Mouse (Mus musculus) embryonic facial prominence, embryonic 13.5 days (tissue): ENCODE data around the gene Abcg1. TPM values are rescaled to one million over a fixed set of nuclear protein-coding genes. Genes with fewer than 3 reads are reported as not detected.

ENCODE experiments used
- ATAC-seq: fragments of 200-750 bp; cut with Nextera tagmentation; 2 replicates; pipeline ENCODE4 v1.8.0; 2017; ENCODE audit warnings: low read depth; ENCODE audit not compliant: insufficient number of reproducible peaks, insufficient read depth, low FRiP score, low TSS enrichment
- H3K27ac ChIP-seq: fragments of 300-500 bp; sonication (generic); 2 replicates; pipeline ENCODE4 v1.5.1; 2015; ENCODE audit warnings: moderate library complexity, mild to moderate bottlenecking, inconsistent platforms
- H3K27me3 ChIP-seq: fragments of 300-500 bp; sonication (generic); 2 replicates; pipeline ENCODE4 v1.6.1; 2015; ENCODE audit warnings: mild to moderate bottlenecking, inconsistent platforms
- H3K36me3 ChIP-seq: fragments of 300-500 bp; sonication (generic); 2 replicates; pipeline ENCODE4 v1.6.1; 2015; ENCODE audit warnings: mild to moderate bottlenecking, inconsistent platforms
- H3K4me1 ChIP-seq: fragments of 300-500 bp; sonication (generic); 2 replicates; pipeline ENCODE4 v1.6.1; 2015; ENCODE audit warnings: inconsistent platforms
- H3K4me2 ChIP-seq: fragments of 300-500 bp; sonication (generic); 2 replicates; pipeline ENCODE4 v1.6.1; 2015; ENCODE audit warnings: moderate library complexity, mild to moderate bottlenecking, inconsistent platforms
- H3K4me3 ChIP-seq: fragments of 300-500 bp; sonication (generic); 2 replicates; pipeline ENCODE4 v1.5.1; 2015; ENCODE audit warnings: mild to moderate bottlenecking, inconsistent platforms
- H3K9ac ChIP-seq: fragments of 300-500 bp; sonication (generic); 2 replicates; pipeline ENCODE4 v1.6.1; 2015; ENCODE audit warnings: mild to moderate bottlenecking, inconsistent platforms
- H3K9me3 ChIP-seq: fragments of 300-500 bp; sonication (generic); 2 replicates; pipeline ENCODE4 v1.6.1; 2016; ENCODE audit warnings: inconsistent platforms
- WGBS: fragments of 180-500 bp; shearing (Covaris S2); methylation state at CpG from one replicate; pipeline ENCODE4 v1.1.7; 2015; ENCODE audit warnings: mixed read lengths; 5-methylcytosine and 5-hydroxymethylcytosine counted together
- polyA plus RNA-seq: library from polyadenylated mRNA; unstranded; fragments of >200 nt; fragmentation: Nextera tagmentation; extraction: Ambion mirVana; gene quantifications from 2 replicates; pipeline ENCODE4 v1.2.1, GENCODE M21; 2015

Gene Abcg1
- polyA plus RNA-seq, 1 experiment from 2014 or later: 14.2 TPM

GRCm38 (mm10) chr17:31028821-31029370 lies 28.6 kb upstream of the Abcg1 start:
- Histone ChIP-seq H3K4me1 (peaks cover 5% of the 10 kb centered on the region; the same call in 1 of the 2 replicates), H3K4me3 (no peak overlapping the region), H3K9ac (no peak overlapping the region), H3K4me2 (no peak overlapping the region), H3K27ac (no peak overlapping the region), H3K27me3 (no peaks in the 10 kb centered on the region), H3K36me3 (no peaks in the 10 kb centered on the region), H3K9me3 (peaks cover 7% of the 10 kb centered on the region; the same call in 1 of the 2 replicates)
- WGBS: 65% methylated on average over 9 of the region's 9 CpGs
- ATAC-seq: no peak

DNA sequence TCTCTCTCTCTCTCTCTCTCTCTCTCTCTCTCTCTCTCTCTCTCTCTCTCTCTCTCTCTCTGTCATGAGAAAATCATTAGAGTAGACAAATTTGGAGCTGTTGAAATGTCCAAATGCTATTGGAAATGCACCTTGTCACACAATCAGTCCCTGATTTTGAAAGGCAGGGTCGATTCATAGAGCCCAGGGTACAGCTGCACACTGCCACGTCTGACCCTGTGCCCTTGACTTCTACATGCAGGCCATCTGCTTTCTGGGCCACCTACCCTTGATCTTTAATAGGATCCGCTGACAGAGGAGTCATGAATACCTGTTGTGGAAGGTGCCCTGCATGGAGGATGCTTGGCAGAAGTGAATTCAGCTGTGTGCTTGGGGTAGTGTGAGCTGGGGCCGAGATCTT lies 28.1 kb upstream of the Abcg1 start:
- Histone ChIP-seq H3K9me3 (peaks cover 7% of the 10 kb centered on the region; the same call in 1 of the 2 replicates), H3K27ac (no peak overlapping the region), H3K36me3 (no peaks in the 10 kb centered on the region), H3K4me3 (no peak overlapping the region), H3K4me1 (peaks cover 8% of the 10 kb centered on the region; the same call in 1 of the 2 replicates), H3K9ac (no peak overlapping the region), H3K4me2 (no peak overlapping the region), H3K27me3 (no peaks in the 10 kb centered on the region)
- ATAC-seq: no peak
- 74% methylated on average over 4 of the region's 4 CpGs for WGBS

DNA sequence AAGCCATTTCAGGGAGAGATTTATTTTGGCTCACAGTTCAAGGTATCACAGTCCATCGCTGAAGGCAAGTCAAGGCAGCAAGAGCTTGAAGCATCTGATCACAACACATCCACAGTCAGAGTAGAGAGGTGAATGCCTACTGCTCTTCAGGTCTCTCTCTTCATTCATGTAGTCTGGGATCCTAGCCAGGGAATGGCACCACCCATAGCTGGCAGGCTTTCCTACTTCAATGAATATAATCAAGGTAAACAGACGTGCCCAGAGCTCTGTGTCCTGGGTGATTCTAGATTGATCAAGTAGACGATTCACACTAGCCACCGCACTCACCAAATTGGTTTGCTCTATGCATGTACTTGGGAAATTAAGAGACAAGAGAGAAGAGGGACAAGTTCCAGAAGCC lies 25.1 kb upstream of the Abcg1 start:
- WGBS: 92% methylated on average over 4 of the region's 4 CpGs
- Histone ChIP-seq H3K4me3 (no peak overlapping the region), H3K27ac (no peak overlapping the region), H3K4me1 (peaks cover 18% of the 10 kb centered on the region), H3K4me2 (no peak overlapping the region), H3K9ac (no peak overlapping the region), H3K27me3 (no peaks in the 10 kb centered on the region), H3K36me3 (no peaks in the 10 kb centered on the region), H3K9me3 (peaks cover 7% of the 10 kb centered on the region; the same call in 1 of the 2 replicates)
- no peak for ATAC-seq

GRCm38 (mm10) chr17:31033251-31033650 lies 24.2 kb upstream of the Abcg1 start:
- no peaks in the 10 kb centered on the region for H3K36me3 ChIP-seq
- H3K9me3 ChIP-seq: peaks cover 7% of the 10 kb centered on the region; the same call in 1 of the 2 replicates
- H3K27ac ChIP-seq: no peak overlapping the region; the same call in 1 of the 2 replicates
- no peaks in the 10 kb centered on the region for H3K27me3 ChIP-seq
- H3K4me2 ChIP-seq: no peak overlapping the region
- H3K4me3 ChIP-seq: no peak overlapping the region
- peaks cover 24% of the 10 kb centered on the region for H3K4me1 ChIP-seq
- WGBS: 53% methylated on average over 2 of the region's 2 CpGs
- no peak overlapping the region for H3K9ac ChIP-seq
- ATAC-seq: no peak

DNA sequence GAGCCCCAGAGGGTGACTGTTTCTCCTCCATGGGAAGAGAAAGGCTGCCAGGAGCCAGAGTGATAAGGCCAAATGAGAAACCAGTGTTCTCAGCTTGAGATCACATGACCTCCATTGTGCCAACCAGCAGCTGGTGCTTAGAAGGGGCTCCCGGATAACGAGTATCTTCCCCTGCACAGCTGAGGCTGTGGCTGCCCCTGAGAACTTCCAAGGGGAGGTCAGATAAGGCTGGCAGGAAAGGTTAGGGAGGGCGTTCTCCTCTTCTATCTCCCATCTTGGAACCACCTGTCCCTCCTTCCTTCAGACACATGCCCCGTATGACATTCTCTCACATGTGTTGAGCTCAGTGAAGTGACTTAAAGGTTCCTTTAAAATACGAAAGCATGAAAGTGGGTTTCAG lies 23.3 kb upstream of the Abcg1 start:
- Histone ChIP-seq H3K4me3 (no peak overlapping the region), H3K27me3 (no peaks in the 10 kb centered on the region), H3K4me1 (peaks cover 24% of the 10 kb centered on the region), H3K27ac (no peak overlapping the region), H3K9me3 (peaks cover 7% of the 10 kb centered on the region; the same call in 1 of the 2 replicates), H3K4me2 (no peak overlapping the region), H3K36me3 (no peaks in the 10 kb centered on the region), H3K9ac (no peak overlapping the region)
- no peak for ATAC-seq
- 54% methylated on average over 5 of the region's 5 CpGs for WGBS

GRCm38 (mm10) chr17:31034674-31035356 lies 22.7 kb upstream of the Abcg1 start:
- Histone ChIP-seq H3K4me2 (no peak overlapping the region), H3K9me3 (peaks cover 7% of the 10 kb centered on the region; the same call in 1 of the 2 replicates), H3K27me3 (no peaks in the 10 kb centered on the region), H3K36me3 (no peaks in the 10 kb centered on the region), H3K4me3 (no peak overlapping the region), H3K4me1 (peaks cover 24% of the 10 kb centered on the region), H3K27ac (no peak overlapping the region), H3K9ac (no peak overlapping the region)
- no peak for ATAC-seq
- WGBS: 83% methylated on average over 9 of the region's 9 CpGs

GRCm38 (mm10) chr17:31036168-31036876 lies 21.2 kb upstream of the Abcg1 start:
- H3K4me2 ChIP-seq: no peak overlapping the region
- no peak overlapping the region for H3K4me3 ChIP-seq
- peaks cover 7% of the 10 kb centered on the region; the same call in 1 of the 2 replicates for H3K9me3 ChIP-seq
- H3K27me3 ChIP-seq: no peaks in the 10 kb centered on the region
- 74% methylated on average over 22 of the region's 22 CpGs for WGBS
- H3K9ac ChIP-seq: no peak overlapping the region
- no peak for ATAC-seq
- no peaks in the 10 kb centered on the region for H3K36me3 ChIP-seq
- H3K4me1 ChIP-seq: peaks cover 24% of the 10 kb centered on the region
- H3K27ac ChIP-seq: 0 out of 2 replicates have a peak overlapping the region, but pooled peaks have one; percentile 11

DNA sequence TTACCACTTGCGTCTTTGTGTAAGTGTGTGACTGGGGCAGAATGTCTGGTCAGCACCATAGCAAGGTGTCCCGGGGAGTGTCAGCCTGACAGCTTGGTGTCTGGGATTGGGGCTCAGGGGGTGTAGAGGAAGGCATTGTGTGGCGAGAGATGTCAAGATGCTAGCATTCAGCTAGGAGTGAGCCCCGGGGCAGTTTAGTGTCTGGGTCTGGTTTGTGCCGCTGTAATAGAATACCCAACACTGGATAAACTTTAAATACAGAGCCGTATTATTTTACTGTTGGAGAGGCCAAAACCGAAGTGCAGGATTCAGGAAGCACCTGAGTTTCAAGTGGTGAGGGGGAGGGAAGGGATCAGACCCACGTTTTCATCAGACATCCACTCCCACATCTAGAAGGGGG lies 20.1 kb upstream of the Abcg1 start:
- no peak overlapping the region for H3K27ac ChIP-seq
- WGBS: 24% methylated on average over 8 of the region's 8 CpGs
- ATAC-seq: no peak
- H3K27me3 ChIP-seq: no peaks in the 10 kb centered on the region
- H3K4me1 ChIP-seq: peaks cover 24% of the 10 kb centered on the region
- H3K4me3 ChIP-seq: no peak overlapping the region
- no peaks in the 10 kb centered on the region for H3K36me3 ChIP-seq
- peaks cover 3% of the 10 kb centered on the region; the same call in 1 of the 2 replicates for H3K9me3 ChIP-seq
- no peak overlapping the region for H3K9ac ChIP-seq
- H3K4me2 ChIP-seq: no peak overlapping the region

GRCm38 (mm10) chr17:31038381-31038780 lies 19.1 kb upstream of the Abcg1 start:
- no peaks in the 10 kb centered on the region for H3K36me3 ChIP-seq
- H3K9ac ChIP-seq: no peak overlapping the region
- H3K4me2 ChIP-seq: no peak overlapping the region
- H3K27ac ChIP-seq: no peak overlapping the region
- no peaks in the 10 kb centered on the region for H3K27me3 ChIP-seq
- 69% methylated on average over 4 of the region's 4 CpGs for WGBS
- ATAC-seq: no peak
- peaks cover 24% of the 10 kb centered on the region for H3K4me1 ChIP-seq
- no peak overlapping the region for H3K4me3 ChIP-seq
- no peaks in the 10 kb centered on the region for H3K9me3 ChIP-seq

GRCm38 (mm10) chr17:31039626-31040025 lies 17.8 kb upstream of the Abcg1 start:
- no peaks in the 10 kb centered on the region for H3K36me3 ChIP-seq
- no peak overlapping the region for H3K4me3 ChIP-seq
- no peak overlapping the region for H3K9ac ChIP-seq
- no peak for ATAC-seq
- 53% methylated on average over 7 of the region's 7 CpGs for WGBS
- H3K9me3 ChIP-seq: no peaks in the 10 kb centered on the region
- H3K27me3 ChIP-seq: no peaks in the 10 kb centered on the region
- no peak overlapping the region for H3K27ac ChIP-seq
- H3K4me2 ChIP-seq: no peak overlapping the region
- H3K4me1 ChIP-seq: peaks cover 18% of the 10 kb centered on the region

DNA sequence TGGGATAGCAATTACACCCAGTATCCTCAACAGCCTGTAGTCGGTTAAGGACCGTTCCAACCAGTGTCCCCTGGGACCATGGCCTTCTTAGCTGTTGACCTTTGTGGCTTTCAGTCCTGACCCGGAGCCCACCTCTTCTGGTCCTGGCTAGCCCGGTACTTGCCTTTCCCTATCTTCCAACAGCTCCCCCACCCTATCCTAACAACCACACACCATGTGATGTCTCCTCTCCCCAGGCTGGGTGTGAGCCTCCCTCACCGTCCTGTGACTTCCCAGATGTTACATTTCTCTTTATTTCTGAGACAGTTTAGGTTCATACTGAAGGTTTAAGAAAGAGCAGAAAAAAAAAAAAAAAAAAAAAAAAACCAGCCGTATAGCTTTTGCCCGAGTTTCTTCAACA lies 17.1 kb upstream of the Abcg1 start:
- Histone ChIP-seq H3K36me3 (no peaks in the 10 kb centered on the region), H3K27me3 (no peaks in the 10 kb centered on the region), H3K27ac (no peak overlapping the region), H3K4me3 (no peak overlapping the region), H3K9ac (no peak overlapping the region), H3K4me2 (no peak overlapping the region), H3K4me1 (peaks cover 18% of the 10 kb centered on the region), H3K9me3 (no peaks in the 10 kb centered on the region)
- ATAC-seq: no peak
- WGBS: 58% methylated on average over 7 of the region's 7 CpGs

GRCm38 (mm10) chr17:31042751-31043150 lies 14.7 kb upstream of the Abcg1 start:
- Histone ChIP-seq H3K4me3 (no peak overlapping the region), H3K9ac (no peak overlapping the region), H3K4me2 (no peak overlapping the region), H3K9me3 (no peaks in the 10 kb centered on the region), H3K36me3 (no peaks in the 10 kb centered on the region), H3K4me1 (peaks cover 2% of the 10 kb centered on the region), H3K27me3 (no peaks in the 10 kb centered on the region), H3K27ac (no peak overlapping the region)
- 58% methylated on average over 2 of the region's 2 CpGs for WGBS
- ATAC-seq: no peak
